8 mouse cellular contexts compared by ENCODE assay signal in genomic region chr5:30270571-30271190, GRCm38 (mm10). TPM values are rescaled to one million over a fixed set of nuclear protein-coding genes. Genes with fewer than 3 reads are reported as not detected.
DNase-seq lines count a peak whose midpoint lies in the region; ATAC-seq lines count a peak whose summit lies in the region.
"Had no signal": no experiment of that assay in that cellular context is flagged by ENCODE, and none has a peak within 500 bp of the region (broad histone marks: within the 10 kb centered on the region; RNA-seq: fewer than 3 reads in every experiment).

No protein-coding gene starts in this region.

- H3K27ac ChIP-seq in limb, embryonic 12.5 days = 0 out of 2 replicates have a peak overlapping the region, but pooled peaks have one; percentile 20
- H3K27ac ChIP-seq in limb, embryonic 10.5 days = no peak overlapping the region

- 78% methylated on average over 11 of the region's 11 CpGs for WGBS in limb, embryonic 12.5 days
- WGBS in limb, embryonic 10.5 days = 87% methylated on average over 11 of the region's 11 CpGs

- H3K4me1 ChIP-seq in limb, embryonic 12.5 days (replicated peaks) = peaks cover 12% of the 10 kb centered on the region
- peaks cover 9% of the 10 kb centered on the region; the same call in 1 of the 2 replicates for H3K4me1 ChIP-seq in limb, embryonic 10.5 days

- DNase-seq in limb, embryonic 10.5 days (ENCODE audit: low spot score) = no peak
- DNase-seq in gastrocnemius, adult 8-10 months (ENCODE audit: low spot score in 2 of 2) = peak; percentile 10 to 17
- peak; percentile 82 for DNase-seq in layer of hippocampus, adult 9-11 months
- DNase-seq in right cerebral cortex, postnatal 25 days = peak; percentile 70
- no peak for DNase-seq in B cell, adult 2 months
- DNase-seq in T-cell, adult 2 months (ENCODE audit: low spot score) = no peak

- no peaks in the 10 kb centered on the region for H3K27me3 ChIP-seq in limb, embryonic 12.5 days
- no peaks in the 10 kb centered on the region for H3K27me3 ChIP-seq in limb, embryonic 10.5 days (ENCODE audit: low read depth, poor library complexity, severe bottlenecking)

- ATAC-seq in limb, embryonic 12.5 days (ENCODE audit: insufficient number of reproducible peaks, insufficient read depth, low FRiP score, low TSS enrichment, low read depth) = no peak

- H3K9me3 ChIP-seq in limb, embryonic 12.5 days = no peaks in the 10 kb centered on the region
- no peaks in the 10 kb centered on the region for H3K9me3 ChIP-seq in limb, embryonic 10.5 days (replicated peaks)

- H3K4me3 ChIP-seq in limb, embryonic 12.5 days (replicated peaks) = no peak overlapping the region
- no peak overlapping the region for H3K4me3 ChIP-seq in limb, embryonic 10.5 days

- H3K4me2 ChIP-seq in limb, embryonic 12.5 days = no peak overlapping the region

- peaks cover 20% of the 10 kb centered on the region for H3K36me3 ChIP-seq in limb, embryonic 12.5 days
- peaks cover 24% of the 10 kb centered on the region for H3K36me3 ChIP-seq in limb, embryonic 10.5 days

- H3K9ac ChIP-seq in limb, embryonic 12.5 days (replicated peaks) = no peak overlapping the region

RNA-seq across cellular contexts. Expression of gene Drc1, which starts 10.5 kb away (rescaled TPM):
- polyA plus RNA-seq in limb, embryonic 12.5 days (2016; fragmentation: Nextera tagmentation; extraction: Ambion mirVana) = 0.14 and 0.26 TPM in 2 replicates
- 0.28 TPM in 1 of 2 replicates, not detected in the other for polyA plus RNA-seq in limb, embryonic 10.5 days (2016; fragmentation: Nextera tagmentation; extraction: Ambion mirVana)
- not detected for total RNA-seq in gastrocnemius, adult 8-10 months (2022)
- total RNA-seq: hematopoietic stem cell, adult 5-6 weeks had no signal

RNA-seq across cellular contexts. Expression of gene Selenoi, which starts 38.3 kb away (rescaled TPM):
- 20.0 and 22.0 TPM in 2 replicates for polyA plus RNA-seq in limb, embryonic 12.5 days (2016; fragmentation: Nextera tagmentation; extraction: Ambion mirVana)
- 19.4 TPM in 2 replicates for polyA plus RNA-seq in limb, embryonic 10.5 days (2016; fragmentation: Nextera tagmentation; extraction: Ambion mirVana)
- total RNA-seq in gastrocnemius, adult 8-10 months (2022) = 10 to 100 TPM in 1 of 4 experiments, 1 to 10 TPM in 3; 7.4 to 10.8 (median 8.6) TPM

Comparison
In these comparisons a context has a peak if more than half of its experiments do, and no peak if none do; other contexts are left out.
1. DNase-seq: peak in gastrocnemius, adult 8-10 months (2 of 2), layer of hippocampus, adult 9-11 months (single experiment) and right cerebral cortex, postnatal 25 days (single experiment); none in limb, embryonic 10.5 days (single experiment), B cell, adult 2 months (0 of 2) and T-cell, adult 2 months (single experiment).